Mouse (Mus musculus) cerebellum, adult 8-10 months (tissue): Measurements from ENCODE around the gene Prpf40a.

Experiments
- DNase-seq: peaks from one replicate; pipeline ENCODE4 v3.0.0; 2022

The Prpf40a gene

DNA sequence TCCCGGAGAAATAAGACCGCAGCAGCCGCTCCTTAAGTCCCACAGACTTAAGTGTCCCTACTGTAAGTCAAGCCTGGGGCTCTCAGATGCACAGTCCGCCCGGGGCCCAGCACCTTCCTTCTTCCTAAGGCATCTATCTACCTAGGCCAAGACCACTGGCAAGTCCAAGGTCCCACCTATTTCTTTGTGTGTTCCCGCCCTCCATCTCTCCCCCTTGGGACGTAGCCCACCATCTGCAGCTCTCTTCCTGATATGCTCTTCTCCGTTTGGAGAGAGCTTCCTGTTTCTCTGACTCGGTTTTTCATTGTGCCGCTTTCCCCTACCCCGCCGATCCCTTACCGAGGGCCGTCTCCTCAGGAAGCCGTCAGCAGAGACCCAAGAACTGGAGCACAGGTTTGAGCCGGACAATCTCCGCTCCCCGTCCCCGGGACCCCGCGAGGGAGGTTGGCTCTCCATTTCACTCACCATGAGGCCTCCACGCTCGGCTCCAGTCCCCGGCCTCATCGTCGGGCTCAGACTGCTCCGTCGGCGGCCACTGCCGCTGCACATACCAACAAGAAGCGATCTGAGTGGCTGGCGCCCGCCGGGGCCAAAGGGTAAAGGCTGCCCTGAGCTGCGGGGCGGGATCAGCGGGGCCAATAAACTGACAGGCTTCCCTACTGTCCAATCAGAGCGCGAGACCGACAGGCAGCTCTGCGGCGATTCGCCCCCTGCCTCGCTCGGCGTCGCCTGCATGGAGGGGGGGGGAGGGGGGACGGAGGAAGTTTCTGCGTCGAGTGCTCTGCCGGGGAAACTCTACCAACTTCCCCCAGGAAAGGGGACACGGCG lies at the start of gene Prpf40a:
Gene Prpf40a, minus strand, starts transcription at position 601 of the 828 bp plus-strand sequence.
- peak; percentile 99 for DNase-seq

DNA sequence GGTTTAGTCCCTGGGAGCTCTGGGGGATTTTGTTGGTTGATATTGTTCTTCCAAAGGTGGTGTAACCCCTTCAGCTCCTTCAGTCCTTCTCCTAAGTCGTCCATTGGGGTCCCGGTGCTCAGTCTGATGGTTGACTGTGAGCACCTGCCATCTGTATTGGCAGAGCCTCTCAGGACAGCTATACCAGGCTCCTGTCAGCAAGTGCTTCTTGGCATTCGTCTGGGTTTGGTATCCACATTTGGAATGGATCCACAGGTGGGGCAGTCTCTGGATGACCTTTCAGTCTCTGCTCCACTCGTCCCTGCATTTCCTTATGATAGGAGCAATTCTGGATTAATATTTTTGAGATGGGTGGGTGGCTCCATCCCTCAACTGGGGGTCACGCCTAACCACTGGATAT lies 31.2 kb upstream of the Prpf40a start:
- DNase-seq = no peak

DNA sequence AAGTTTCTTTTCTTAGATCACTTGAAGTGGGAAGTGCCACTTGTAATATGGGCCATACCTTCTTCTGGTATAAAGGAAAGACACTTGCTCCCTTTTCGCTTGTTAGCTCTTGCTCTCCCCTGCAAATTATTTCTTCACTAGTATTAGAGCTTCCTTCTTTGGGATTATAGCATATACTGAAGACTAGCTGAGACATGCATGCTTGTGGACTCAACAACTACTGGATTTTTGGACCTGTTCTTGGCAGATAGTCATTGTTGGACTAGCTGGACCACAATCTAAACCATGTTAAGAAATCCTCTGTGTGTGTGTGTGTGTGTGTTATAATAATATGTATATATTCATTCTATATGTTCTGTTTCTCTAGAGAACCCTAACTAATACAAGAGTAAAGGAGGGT lies 22.4 kb upstream of the Prpf40a start:
- DNase-seq = no peak

DNA sequence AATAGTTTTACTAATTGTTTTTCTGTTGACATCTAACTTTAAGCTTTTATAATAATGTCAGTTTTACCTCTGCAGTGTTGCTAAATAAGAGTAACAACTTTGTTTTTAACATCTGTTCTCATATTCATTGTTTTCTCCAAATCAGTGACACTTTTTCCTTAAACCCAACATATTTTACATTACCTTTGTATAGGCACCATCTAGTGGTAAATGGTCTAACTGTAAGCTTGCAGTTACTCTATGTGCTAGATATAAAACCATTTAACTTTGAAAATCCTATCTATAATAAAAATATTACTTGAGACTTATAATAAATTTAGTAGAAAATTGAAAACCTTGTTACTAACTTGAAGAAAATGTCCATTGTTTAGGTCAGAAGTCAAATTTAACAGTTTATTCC lies 15.7 kb upstream of the Prpf40a start:
- DNase-seq = no peak

DNA sequence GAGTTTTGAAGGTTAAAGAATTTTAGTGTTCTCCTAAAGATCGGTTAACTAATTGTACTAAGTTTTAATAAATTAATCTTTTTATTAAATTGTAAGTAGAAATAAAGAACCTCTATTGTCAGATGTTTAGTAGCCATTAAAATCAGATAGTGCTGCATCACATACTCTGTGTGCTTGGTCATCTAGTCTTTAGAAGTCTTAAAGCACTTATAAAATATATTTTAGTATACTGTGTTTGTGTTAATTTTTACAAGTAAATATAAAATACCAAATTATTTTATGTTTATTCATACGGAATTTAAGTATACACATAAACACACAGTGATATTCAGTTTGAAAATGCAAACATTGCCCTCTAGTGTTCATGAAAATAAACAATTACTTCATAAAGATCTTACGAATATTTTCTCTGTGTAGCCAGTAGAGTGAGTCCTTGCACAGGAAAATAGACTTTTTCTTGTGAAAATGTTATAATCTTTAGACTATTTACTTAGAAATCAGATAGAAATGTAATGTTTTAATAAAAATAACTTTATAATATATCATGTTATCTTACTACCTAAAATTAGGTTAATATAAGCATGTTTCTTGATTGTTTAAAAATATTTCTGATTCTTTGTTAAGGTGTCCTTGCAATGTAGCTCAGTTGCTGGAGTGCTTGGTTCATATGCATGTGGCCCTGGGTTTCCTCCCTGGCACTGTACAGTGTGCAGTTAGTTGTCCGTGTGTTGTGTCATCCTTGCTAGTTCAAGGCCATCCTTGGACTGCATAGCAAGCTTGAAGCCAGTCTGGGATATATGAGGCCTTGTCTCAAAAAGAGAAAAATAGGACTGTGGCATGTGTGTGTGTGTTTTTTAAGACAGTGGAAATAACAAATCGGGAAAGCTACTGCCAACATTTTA lies 13.5 kb upstream of the Prpf40a start:
- DNase-seq = no peak

DNA sequence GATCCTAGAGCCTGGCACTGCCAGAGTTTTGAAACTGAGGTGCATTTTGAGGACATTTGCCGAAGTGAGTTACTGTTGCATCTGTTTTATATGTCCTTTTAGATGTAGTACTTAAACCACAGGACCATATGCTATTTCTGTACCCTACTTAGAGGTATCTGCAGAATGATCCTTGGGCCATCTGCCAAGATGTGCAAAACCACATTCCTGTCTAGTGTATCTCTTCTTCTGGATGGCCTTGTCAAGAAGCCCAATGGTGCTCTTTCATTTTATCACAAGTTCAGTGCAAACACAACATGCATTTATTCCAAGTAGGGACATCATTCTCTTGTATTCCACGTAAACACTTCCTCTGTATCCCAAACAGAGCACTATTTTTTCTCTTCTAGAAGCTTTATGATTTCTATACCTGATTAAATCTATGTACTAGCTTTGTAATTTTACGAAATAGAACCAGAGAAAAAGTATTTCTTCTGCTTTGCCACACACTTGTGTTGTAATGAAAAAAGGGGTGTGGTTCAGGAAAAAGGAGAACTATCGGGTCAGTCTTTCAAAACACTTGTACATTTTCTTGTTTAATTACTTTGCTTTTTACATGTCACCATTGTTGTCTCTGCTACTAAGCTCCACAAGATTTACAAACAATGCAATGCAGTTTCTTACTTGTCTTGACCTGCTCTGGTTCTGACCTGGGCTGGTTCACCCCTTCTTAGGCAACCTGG lies 9.2 kb upstream of the Prpf40a start:
- DNase-seq = no peak

DNA sequence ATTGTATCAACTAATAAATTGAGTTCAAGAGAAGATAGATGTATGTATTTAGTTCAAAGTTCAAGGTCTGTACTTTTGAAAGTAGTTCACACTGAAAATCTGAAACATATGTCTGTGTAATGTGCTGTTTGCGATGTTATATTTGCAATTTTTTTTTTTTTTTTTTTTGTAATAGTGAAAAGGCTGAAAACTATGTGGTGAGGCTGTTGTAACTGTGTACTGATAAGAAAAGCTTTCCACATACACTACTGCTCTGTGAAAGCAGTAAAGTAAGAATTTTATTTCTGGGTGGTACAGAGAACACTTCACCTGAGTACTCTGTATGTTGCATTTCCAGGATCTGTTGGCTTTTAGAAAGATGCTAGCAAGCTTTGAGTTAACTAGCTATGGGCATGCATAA lies 8.1 kb upstream of the Prpf40a start:
- no peak for DNase-seq

DNA sequence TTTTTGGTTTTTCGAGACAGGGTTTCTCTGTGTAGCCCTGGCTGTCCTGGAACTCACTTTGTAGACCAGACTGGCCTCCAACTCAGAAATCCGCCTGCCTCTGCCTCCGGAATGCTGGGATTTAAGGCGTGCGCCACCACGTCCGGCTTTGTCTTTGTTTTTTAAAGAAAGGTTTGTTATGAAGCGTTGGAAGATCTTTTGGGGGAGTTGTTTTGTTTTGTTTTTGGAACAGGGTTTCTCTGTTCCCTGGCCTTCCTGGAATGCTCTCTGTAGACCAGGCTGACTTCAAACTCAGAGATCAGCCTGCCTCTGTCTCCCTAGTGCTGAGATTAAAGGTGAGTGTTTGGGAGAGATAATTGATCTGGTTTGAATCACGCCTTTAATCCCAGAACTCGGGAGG lies 5.3 kb upstream of the Prpf40a start:
- DNase-seq = no peak

DNA sequence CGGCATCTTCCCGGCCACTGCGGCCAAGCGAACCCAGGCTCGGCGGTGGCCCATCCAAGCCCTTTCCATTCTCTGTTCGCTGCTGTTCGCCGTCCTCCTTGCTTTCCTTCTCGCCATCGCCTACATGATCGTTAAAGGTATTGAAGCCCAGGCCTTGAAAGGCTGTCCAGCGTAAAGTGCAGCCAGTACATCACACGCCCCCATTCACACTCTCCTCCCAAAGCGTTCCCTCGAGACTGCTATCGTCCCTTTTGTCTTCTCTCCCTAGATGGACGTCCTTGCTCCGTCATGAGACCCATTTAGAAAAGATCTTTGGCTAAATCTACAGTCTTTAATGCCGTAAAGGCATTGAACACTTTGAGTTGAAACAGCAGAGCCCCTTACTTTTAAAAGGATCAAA lies 1.3 kb upstream of the Prpf40a start:
- DNase-seq = no peak

DNA sequence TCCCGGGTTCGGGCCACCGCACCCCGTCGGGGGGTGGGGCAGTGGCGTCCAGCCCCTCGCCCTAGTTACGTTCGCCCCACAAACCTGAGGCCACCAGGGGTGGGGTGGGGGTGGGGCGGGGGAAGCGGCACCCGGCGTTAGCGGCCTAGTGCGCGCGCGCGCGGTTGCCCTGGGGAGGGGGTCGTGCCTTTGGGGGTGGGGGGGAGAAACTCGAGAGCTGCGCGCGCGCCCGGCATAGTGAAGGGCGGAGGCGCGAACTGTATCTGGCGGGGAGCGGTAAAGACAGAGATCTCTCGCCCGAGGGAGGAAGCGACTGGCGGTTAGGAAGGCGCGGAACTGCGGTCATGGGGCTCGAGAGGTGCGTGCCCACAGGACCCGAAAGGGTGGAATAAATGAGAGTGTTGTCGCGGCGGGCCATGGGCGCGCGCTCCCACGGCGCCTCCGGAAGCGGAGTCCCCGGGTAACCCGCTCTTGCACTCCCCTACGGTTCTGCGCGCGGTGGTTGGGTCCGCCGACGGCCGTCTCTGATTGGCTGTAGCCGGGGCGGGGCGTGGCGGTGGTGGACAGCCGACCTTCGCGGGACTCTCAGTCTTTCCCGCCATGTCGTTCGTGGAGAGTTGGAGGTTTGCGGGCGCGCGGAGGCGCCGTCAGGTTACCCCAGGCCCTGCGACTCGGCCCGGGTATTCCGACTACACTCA lies 588 bp upstream of the Prpf40a start, which contains the start of gene Arl6ip6:
Gene Arl6ip6, plus strand, starts transcription at position 204 of the 698 bp plus-strand sequence.
- peak; percentile 98 for DNase-seq

DNA sequence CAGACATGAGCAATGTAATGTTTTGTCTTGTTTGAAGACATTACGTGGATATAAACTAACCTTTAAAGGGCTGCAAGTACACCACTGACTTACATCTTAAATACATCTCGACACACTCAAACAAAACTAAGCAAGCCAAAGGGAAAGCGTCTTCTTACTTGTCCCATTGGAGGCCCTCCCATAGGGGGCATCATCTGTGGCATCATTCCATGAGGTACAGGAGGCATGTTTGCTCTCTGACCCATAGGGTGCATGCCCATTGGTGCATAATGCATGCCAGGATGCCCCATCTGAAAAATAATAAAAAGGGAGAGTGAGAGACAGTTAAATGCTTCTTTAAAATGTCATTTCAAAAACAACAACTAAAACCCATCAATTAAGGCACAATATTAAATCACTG lies 1.3 kb downstream of the Prpf40a start:
- peak; percentile 12 for DNase-seq

DNA sequence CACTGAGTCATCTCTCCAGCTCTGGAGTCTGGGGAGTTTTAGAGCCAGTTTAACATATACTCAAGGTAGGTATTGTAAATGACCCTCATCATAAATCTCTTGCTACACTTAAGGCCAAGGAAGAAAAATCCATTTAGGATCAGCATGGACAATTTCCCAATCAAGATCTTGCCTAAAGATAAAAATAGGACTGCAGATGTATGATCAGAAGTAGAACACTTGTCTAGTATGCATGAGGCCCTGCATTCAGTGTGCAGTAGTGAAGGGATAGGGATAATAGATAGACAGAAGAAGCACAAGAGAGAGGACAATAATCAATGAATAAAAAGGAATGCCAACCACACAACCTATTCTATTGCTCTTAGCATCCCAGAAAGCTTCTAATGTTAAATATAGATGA lies 11.2 kb downstream of the Prpf40a start:
- no peak for DNase-seq

DNA sequence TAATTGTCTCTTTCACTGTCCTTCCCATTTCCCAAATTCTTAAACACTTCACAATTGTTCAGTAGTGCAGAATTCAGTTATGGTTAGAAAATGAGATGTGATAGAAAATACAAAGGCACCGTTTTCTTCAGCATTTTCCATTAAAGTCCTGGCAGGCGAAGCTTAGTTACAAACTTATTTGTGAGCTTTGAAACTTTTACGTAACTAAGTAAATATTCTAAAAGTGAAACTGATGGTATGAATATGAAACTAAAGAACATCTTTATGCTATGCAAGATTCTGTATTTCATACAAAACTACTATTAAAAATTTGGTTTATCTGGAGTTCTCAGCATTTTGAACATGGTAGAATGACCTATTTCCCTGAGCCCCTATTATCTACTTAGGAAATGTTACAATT lies 12.1 kb downstream of the Prpf40a start:
- DNase-seq = no peak

DNA sequence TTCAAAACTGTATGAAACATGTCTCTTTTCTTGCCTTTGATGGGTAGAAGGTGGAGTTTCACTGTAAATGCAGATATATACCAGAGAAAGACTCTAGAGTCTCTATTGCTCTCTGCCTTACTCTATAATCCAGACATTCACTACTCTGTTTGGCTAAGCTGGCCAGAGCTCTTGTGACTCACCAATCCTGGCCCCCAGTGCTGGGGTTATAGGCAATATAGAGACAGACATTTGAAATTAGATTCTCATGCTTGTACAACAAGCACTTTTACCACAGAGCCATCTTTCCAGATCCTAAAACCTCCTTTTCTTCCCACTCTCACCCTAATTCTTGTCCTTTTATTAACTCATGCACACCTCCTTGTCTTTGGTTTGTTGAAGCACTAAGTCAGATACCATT lies 17.1 kb downstream of the Prpf40a start:
- DNase-seq = no peak

DNA sequence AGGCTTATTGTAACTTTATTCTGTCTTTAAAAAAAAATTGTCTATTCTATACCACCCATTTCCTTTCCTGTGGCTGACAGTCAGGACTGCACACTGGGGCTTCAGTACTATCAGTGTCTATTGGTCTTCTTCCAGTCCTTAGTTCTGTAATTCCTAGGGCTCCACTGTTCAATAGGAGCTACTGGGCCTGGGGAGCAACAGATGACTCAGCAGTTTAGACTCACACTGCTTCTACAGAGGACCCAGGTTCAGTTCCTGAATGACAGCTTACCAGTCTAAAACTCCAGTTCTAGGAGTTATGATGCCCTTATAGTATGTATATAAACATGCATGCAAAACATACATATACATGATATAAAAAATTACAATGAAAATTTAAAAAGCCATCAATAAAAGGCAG lies 44.2 kb downstream of the Prpf40a start:
- no peak for DNase-seq

DNA sequence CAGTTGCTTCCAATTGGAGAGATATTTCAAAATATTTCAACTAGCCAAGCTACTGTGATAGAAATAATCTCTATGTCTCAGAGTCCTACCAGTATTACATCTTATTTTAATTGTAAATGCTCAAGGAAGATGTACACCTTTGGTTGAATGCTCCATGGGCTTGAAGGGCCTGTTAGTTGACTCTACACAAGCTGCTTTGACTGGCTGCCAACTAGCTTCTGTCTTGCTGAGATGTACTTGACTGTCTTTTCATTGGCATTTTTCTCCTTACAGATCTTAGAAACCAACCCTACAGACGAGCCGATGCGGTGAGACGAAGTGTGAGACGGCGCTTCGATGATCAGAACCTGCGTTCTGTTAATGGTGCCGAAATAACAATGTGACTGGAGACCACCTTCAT lies 59.5 kb downstream of the Prpf40a start:
- DNase-seq = peak; percentile 30

DNA sequence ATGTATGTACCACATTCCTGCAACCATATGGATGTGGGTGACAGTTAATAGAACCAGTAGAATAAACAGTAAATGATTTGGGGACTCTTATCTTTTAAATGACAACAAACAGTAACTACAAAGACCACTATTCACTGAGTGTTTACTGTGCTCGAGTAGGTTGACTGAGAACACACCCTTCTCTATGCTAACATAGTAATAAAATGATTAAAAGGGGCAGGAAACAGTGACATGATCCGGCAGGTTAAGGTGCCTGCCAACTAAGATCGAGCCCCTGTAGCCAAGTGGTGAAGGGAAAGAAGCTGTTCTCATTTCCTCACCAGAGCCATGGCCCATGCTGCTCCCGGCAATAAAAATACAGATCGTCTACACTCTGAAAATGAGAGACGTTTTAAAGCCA lies 62.0 kb downstream of the Prpf40a start:
- DNase-seq = no peak

DNA sequence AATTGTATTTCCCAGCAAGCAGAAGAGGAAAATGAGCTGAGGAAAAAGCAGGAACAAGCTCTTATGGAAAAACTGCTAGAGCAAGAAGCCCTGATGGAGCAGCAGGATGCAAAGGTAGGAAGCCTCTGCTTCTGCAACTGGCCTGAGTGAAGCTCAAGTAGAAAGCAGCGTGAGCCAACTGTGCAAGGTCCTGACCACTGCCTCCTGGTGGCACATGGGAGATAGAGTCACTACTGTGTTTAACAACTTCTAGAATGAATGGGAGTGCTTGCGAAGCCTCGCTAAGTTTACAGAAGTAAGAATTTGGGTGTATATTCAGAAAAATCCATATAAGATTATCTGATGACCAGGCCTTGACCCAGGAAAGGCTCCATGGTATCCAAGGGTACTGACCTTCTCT lies 65.1 kb downstream of the Prpf40a start:
- DNase-seq = no peak

DNA sequence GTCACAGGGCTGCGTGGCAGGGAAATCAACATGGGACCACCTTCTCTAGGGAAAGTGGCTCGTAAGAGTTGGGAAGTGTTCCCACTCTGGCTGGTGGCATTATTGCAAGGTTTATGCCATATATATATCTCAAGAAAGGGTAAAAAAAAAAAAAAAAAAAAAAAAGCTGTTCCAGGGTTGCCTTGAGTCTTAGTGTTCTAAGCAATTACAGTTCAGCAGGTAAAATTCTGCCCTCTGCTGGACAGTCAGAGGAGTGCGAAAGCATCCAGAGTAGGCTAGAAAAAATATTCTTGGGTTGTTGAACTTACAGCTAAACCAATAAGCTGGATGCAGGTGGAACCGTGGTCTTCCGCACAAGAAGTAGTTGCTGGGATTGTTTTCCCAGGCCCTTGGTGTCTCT lies 69.3 kb downstream of the Prpf40a start:
- DNase-seq = peak; percentile 40

DNA sequence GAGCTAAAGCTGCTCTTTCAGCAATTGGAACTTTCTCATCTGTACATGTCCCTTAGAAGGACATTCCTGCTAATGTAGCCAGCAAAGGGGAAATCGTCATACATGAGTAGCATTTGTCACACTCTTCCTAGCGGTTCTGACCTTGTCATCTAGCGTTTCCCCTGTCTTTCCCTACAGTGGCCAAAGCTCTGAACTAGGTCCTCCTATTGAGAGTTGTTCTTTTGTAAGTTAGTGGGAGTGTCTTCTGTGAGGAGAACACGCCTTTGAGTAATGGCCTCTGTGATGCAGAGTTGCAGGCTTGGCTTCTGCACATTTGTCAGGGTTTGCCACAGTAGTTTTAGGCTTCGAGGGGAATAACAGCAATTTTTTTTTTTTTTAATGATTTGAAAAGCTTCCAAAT lies 82.5 kb downstream of the Prpf40a start:
- no peak for DNase-seq

DNA sequence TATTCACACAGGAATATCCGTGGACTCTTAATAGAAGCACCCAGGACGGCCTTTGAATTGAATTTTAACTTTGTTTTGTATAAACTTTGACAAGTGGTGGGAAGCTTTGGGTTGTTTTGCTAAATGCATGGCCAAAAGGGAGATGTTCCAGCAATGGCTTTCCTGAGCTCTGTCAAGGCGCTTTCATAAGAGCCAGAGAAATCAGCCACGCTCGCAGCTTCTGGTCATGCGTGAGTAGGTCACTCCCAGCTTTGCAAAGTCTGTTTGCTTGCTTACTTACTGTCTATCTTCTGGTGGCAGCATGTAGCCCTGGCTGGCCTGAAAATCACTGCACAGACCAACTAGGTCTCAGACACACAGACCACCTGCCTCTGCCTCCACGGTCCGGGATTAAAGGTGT lies 84.6 kb downstream of the Prpf40a start:
- no peak for DNase-seq

DNA sequence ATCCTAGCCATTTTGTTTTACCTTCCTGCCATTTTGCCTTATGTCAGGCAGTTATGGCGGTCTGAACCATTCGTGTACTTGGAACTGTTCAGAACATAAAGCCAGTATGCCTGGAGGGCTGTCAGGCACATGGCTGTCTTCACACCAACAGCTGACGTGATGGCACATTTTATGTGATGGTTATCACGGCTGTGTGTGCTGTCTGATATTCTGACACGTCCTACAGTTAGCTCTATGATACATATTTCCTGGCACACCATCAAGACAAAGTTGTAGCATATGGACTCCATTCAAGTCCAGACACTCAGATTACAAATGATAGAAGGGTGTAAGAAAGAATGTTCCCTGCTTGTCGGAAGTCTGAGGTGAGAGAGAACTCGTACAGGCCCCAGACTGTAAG lies 85.0 kb downstream of the Prpf40a start:
- DNase-seq = no peak

DNA sequence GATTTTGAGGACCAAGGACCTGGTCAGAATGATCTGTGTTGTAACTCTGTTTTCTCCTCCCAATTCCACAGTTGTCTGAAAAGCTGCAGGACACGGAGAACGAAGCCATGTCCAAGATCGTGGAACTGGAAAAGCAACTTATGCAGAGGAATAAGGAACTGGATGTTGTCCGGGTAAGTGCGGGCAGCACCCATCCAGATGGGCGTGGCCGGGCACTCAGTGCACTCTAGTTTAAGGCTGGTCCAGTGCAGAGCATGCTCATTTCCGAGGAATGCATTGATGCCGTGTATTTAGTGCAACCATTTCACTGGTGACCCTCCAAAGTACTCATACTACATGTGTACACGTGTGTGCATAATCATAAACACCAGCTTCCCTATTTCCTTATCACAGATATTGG lies 85.7 kb downstream of the Prpf40a start:
- no peak for DNase-seq
